Mouse (Mus musculus) megakaryocyte, embryonic 14.5 days (primary cell): Measurements from ENCODE around the gene Lysmd4.

ENCODE experiments used
- FLI1 ChIP-seq: IDR thresholded peaks from 2 replicates; pipeline ENCODE4 v1.6.1; 2012; ENCODE audit warnings: low read length, inconsistent platforms, mixed read lengths
- GATA1 ChIP-seq: IDR thresholded peaks from 3 replicates; pipeline ENCODE4 v1.6.1; 2012; ENCODE audit warnings: mixed read lengths, low read length, inconsistent platforms, borderline replicate concordance

- TF ChIP-seq FLI1 (no peak), GATA1 (no peak)
Measured at GRCm38 (mm10) chr7:67211971-67212370, 10.4 kb upstream of the Lysmd4 start.
